Mouse (Mus musculus) heart, adult 18-20 months (tissue): ENCODE data around the gene Olfr1364. TPM values are rescaled to one million over a fixed set of nuclear protein-coding genes. Genes with fewer than 3 reads are reported as not detected.

Experiments
- DNase-seq, 2 experiments: peaks; one replicate each; pipeline ENCODE4 v3.0.0; 2021 to 2022; ENCODE audit warnings: mixed read lengths in 1 of 2
- long read RNA-seq, 2 experiments: library from polyadenylated mRNA; stranded (forward); transcript quantifications; one replicate each; pipeline ENCODE4 v2.0.0; 2021
- total RNA-seq, 2 experiments: library from RNA; stranded (reverse); gene quantifications; 2 replicates each; pipeline ENCODE4 v1.2.3; 2021

The Olfr1364 gene
- not detected for total RNA-seq
- long read RNA-seq, experiment 1 = 0 reads
- long read RNA-seq, experiment 2 = 0 reads

DNA sequence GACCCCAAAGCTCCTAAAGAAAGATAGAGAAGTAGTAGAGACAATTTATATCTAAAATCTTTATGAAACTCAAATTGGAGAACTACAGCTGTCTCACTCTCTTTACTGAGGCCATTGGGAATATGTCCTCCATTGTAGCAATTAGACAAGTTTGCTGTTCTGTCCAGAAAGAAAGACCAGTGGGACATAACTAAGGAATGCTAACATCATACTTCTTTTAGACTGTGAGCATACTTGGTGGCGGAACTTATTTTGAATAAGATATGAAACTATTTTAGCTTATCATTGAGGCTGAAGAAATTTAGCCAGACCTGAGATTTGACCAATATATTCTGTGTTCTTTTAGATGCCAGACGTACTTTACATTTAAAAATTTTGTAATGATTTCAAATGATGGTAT is at the start of gene Olfr1364:
Gene Olfr1364, minus strand, starts transcription at position 101 of the 400 bp plus-strand sequence.
- DNase-seq = no peak

DNA sequence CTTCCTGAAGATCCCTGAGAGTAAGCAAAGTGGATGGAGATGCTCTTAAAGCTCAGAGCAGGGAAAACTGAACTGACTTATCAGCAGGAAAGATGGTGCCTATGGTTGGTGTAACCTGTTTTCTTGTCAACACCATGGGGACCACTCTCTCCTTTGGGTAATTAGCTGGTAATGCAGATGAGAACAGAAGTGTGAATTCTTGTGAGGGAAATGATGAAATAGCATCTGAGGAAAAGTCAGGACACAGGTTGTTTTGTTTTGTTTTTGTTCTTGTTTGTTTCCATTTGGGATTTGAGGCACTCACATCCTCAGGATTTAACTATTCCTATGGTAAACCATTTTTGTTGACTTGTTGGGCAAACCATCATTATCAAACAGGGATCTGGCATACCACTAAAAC is 32.4 kb upstream of the Olfr1364 start, which contains the start of gene Olfr1362:
Gene Olfr1362, minus strand, starts transcription at position 101 of the 400 bp plus-strand sequence.
- no peak for DNase-seq

DNA sequence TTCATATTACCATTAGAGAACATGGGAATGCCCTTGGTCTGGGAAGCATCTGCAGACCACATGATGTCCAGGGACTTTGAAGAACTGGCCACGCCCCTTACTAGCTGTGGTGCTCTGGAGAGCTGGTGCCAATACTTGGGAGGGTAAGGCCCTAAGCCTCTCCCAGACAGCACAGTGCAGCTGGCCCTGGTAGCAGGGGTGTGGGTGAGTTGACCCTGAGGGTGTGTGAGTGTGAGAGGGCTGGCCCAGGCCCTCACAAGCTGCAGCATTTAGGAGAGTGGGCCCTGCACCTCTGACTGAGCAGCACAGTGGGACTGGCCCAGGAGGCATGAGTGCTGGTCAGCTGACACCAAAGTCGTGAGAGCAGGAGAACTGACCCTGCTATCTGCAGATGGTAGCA is 10.1 kb upstream of the Olfr1364 start:
- no peak for DNase-seq

DNA sequence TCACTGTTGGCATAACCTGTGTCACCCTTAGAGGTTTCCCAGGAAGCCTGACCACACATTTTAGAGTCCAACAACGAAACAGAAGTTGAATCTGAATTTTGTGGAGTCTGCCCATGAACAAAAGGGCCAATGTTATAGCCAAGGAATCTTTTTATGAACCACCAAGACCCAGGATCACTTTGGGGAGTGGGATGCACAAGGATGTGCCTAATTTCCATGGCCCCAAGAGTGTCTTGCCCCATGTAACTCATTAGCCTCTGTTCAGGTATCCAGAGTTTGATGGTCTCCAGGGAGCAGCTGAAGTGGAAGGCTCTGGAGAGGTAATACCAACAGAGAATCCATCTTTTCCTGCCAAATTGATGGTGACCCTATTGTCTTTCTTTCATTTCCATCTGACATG is 21.8 kb downstream of the Olfr1364 start, which contains the start of gene Olfr1535:
Gene Olfr1535, minus strand, starts transcription at position 101 of the 400 bp plus-strand sequence.
- DNase-seq = no peak

DNA sequence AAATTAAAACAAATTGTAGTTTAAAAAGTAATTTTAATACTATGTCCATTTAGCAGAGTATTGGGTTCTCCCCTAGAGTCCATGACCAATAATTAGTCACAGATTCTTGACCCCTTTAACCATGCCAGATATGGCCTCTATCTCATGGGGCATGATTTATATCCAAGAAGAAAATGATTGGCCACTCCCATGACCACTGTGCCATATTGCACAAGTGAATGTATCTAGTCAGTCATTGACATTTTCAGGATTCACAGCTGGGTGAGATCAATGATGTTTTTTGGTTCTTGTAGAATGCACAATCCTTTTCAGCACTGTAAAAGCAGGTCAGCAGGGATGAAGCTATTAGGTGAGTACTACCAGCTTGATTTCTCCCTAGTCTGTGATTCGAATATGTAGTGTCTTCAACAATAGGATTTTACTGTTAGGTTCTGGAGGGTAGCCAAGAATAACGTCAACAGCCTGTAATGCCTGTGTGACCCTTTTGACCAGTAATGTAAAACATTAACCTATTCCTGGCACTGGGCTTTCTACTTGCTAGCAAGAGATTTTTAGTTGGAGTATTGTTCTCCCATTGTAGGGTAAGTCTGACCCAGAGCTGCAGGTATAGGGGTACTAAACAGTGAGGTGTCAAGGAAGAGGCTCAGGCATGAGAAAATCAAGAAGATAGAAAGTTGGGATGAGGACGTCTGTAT is 31.0 kb downstream of the Olfr1364 start:
- no peak for DNase-seq

DNA sequence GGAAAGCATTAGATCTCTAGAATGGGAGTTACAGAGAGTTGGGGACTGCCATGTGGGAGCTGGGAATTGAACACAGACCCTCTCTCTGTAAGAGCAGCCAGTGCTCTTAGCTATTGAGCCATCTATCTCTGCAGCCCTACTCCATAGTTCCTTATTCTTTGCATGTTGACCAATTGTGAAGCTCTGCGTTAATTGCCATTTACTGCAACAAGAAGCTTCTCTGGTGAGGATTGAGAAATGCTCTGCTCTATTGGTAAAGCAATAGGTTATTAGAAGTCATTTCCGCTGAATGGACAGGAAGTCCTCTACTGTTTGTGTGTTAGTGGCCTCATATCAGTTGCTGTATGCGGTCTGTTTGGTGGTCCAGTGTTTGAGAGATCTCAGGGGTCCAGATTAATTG is 32.1 kb downstream of the Olfr1364 start:
- no peak for DNase-seq

DNA sequence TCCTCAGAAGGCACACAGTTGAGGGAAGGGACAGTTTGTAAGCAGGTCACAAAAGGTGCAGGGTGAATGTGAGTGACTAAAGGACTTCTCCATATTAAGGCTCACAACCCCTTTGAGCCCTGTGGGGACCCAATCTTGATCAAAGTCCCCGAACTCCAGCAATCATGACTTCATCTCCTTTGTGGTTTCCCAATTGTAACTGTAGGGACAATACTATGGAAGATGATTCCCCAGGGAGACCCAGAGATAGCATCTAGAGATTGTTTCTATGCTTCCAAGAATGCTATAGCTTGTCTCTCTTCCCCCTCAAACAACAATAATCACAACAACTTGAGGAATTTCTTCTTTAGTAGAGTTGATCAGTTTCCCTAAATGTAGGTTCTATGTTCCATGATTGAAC is 38.9 kb downstream of the Olfr1364 start, which contains the start of gene Olfr1366:
Gene Olfr1366, minus strand, starts transcription at position 101 of the 400 bp plus-strand sequence.
- no peak for DNase-seq

DNA sequence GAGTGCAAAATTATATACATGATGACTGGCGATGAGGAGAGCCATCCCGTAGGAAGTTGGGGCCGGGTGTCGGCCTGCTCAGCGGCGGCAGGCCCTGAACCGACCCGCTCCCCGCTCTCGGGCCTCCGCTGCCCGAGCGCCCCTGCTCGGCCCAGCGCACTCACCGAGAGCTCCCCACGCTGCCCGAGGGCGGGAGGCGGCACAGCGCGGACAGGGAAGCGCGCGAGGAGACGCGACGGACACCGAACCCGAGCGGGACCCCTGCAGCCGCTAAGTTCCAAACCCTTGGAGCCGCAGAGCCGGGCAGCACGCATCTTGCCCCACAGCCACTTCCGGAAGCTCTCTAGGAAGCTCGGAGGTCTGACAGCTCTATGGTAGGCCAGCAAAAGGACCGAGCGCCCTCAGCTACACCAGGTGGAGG is 50.8 kb downstream of the Olfr1364 start, which contains the start of gene Zkscan8:
Gene Zkscan8, minus strand, starts transcription at position 340 of the 421 bp plus-strand sequence.
- DNase-seq = peak; percentile 93 to 96

DNA sequence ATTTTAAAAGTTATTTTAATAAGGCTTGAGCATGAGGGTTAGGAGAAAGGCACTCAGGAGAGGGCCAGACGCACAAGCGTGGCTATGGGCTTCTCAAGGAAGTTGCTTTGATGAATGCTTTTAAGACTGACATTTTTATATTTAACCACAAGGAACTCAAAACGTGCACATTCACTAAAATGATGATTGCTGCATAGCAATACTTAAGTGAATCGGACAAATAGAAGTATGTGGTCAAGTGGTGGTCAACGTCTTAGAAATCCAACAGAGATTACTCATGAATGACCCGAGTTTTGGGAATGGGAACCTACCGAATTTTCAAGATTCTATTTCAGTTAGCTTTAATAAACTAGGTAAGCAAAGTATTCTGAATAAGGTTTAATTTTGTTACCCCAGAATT is 51.4 kb downstream of the Olfr1364 start:
- DNase-seq = no peak

Other genes with a start within 250 kb of the Olfr1364 start
- not detected for gene Olfr1367, start 234.8 kb downstream of the Olfr1364 start, total RNA-seq
- 1 to 10 TPM; 5.5 to 5.9 TPM for gene Zscan12, start 218.9 kb downstream of the Olfr1364 start, total RNA-seq
- gene Zkscan3, start 179.0 kb downstream of the Olfr1364 start, total RNA-seq = 10 to 100 TPM; 28.5 to 31.4 TPM
- gene Pgbd1, start 140.7 kb downstream of the Olfr1364 start, total RNA-seq = under 1 TPM; 0.35 to 0.54 TPM
- gene Zscan26, start 128.0 kb downstream of the Olfr1364 start, total RNA-seq = 10 to 100 TPM; 22.2 to 25.9 TPM
- under 1 TPM; 0.44 to 0.52 TPM for gene Nkapl, start 113.2 kb downstream of the Olfr1364 start, total RNA-seq
- gene Zkscan4, start 102.9 kb downstream of the Olfr1364 start, total RNA-seq = 1 to 10 TPM in 1 of 2 experiments, under 1 TPM in 1; 0.79 to 1.3 TPM
- gene Gm10065, start 102.3 kb downstream of the Olfr1364 start, total RNA-seq = not detected
- gene AK157302, start 86.5 kb downstream of the Olfr1364 start, total RNA-seq = 10 to 100 TPM; 25.7 to 26.8 TPM
- 100 to 1,000 TPM; 222 to 251 TPM for gene Gm11273, start 80.3 kb downstream of the Olfr1364 start, total RNA-seq
- gene Zkscan8, start 50.6 kb downstream of the Olfr1364 start, total RNA-seq = 10 to 100 TPM in 1 of 2 experiments, 1 to 10 TPM in 1; 9.9 to 10.7 TPM
- gene Olfr1366, start 39.0 kb downstream of the Olfr1364 start, total RNA-seq = not detected
- not detected for gene Olfr1535, start 21.9 kb downstream of the Olfr1364 start, total RNA-seq
- gene Olfr1362, start 32.3 kb upstream of the Olfr1364 start, total RNA-seq = not detected
- not detected for gene Olfr11, start 60.8 kb upstream of the Olfr1364 start, total RNA-seq
- not detected for gene Olfr1361, start 81.6 kb upstream of the Olfr1364 start, total RNA-seq
- gene Olfr1360, start 95.6 kb upstream of the Olfr1364 start, total RNA-seq = not detected
- not detected for gene Olfr1359, start 116.4 kb upstream of the Olfr1364 start, total RNA-seq
- gene Hist1h2bl, start 134.4 kb upstream of the Olfr1364 start, total RNA-seq = 10 to 100 TPM in 1 of 2 experiments, 1 to 10 TPM in 1; 7.7 to 11.5 TPM
- 10 to 100 TPM in 1 of 2 experiments, 1 to 10 TPM in 1; 4.0 to 15.4 TPM for gene Hist1h2ai, start 134.7 kb upstream of the Olfr1364 start, total RNA-seq
- gene Hist1h3h, start 135.9 kb upstream of the Olfr1364 start, total RNA-seq = 10 to 100 TPM; 11.0 to 14.3 TPM
- 1 to 10 TPM; 2.0 to 3.6 TPM for gene Hist1h2bm, start 140.3 kb upstream of the Olfr1364 start, total RNA-seq
- gene Hist1h4j, start 153.3 kb upstream of the Olfr1364 start, total RNA-seq = 1 to 10 TPM; 1.9 to 3.4 TPM
- 10 to 100 TPM; 39.5 to 45.0 TPM for gene Hist1h4k, start 168.7 kb upstream of the Olfr1364 start, total RNA-seq
- 1 to 10 TPM; 2.5 to 4.6 TPM for gene Hist1h2ak, start 172.1 kb upstream of the Olfr1364 start, total RNA-seq
- 1 to 10 TPM; 4.3 to 4.8 TPM for gene Hist1h2bn, start 172.4 kb upstream of the Olfr1364 start, total RNA-seq
- 1 to 10 TPM; 3.5 to 4.0 TPM for gene Hist1h1b, start 198.9 kb upstream of the Olfr1364 start, total RNA-seq
- 10 to 100 TPM; 10.2 to 11.2 TPM for gene Hist1h3i, start 201.6 kb upstream of the Olfr1364 start, total RNA-seq
- 1 to 10 TPM; 1.0 to 5.3 TPM for gene Hist1h2an, start 205.5 kb upstream of the Olfr1364 start, total RNA-seq
- 1 to 10 TPM; 3.3 to 4.2 TPM for gene Hist1h2bp, start 205.7 kb upstream of the Olfr1364 start, total RNA-seq
- gene Hist1h2bq, start 228.4 kb upstream of the Olfr1364 start, total RNA-seq = 10 to 100 TPM; 27.9 to 31.1 TPM
- gene Hist1h2ao, start 228.7 kb upstream of the Olfr1364 start, total RNA-seq = 1 to 10 TPM in 1 of 2 experiments, not detected in 1; 1.4 TPM
- 10 to 100 TPM; 41.7 to 58.7 TPM for gene Hist1h4m, start 230.0 kb upstream of the Olfr1364 start, total RNA-seq